Mouse (Mus musculus) erythroblast, adult 5-6 weeks (primary cell): ENCODE data around the gene Nlgn2. TPM values are rescaled to one million over a fixed set of nuclear protein-coding genes. Genes with fewer than 3 reads are reported as not detected.

Source experiments
- total RNA-seq, 2 experiments: library from RNA; stranded (forward) in 1 of 2; stranded (reverse) in 1 of 2; fragments of 150-400 nt in 1 of 2; fragments of 200-764, 138-1000 nt in 1 of 2; gene quantifications; 2 replicates each; pipeline versions ENCODE4 v1.2.3 to v1.2.4; 2015 to 2017; ENCODE audit warnings: low replicate concordance in 2 of 2

Gene Nlgn2
- total RNA-seq, 2 experiments from 2014 or later: 0.19 to 1.1 TPM

Other genes with a start within 250 kb of the Nlgn2 start
Only the 30 nearest of the 42 such genes appear.
- gene Senp3, start 155.7 kb downstream of the Nlgn2 start, total RNA-seq (2015; ENCODE audit: low replicate concordance): 46.4 and 52.3 TPM in 2 replicates
- gene Senp3, start 155.7 kb downstream of the Nlgn2 start, total RNA-seq (2017; ENCODE audit: low replicate concordance): 10.3 and 18.2 TPM in 2 replicates
- 9.2 and 17.9 TPM in 2 replicates for gene Tnfsf13, start 152.0 kb downstream of the Nlgn2 start, total RNA-seq (2015; ENCODE audit: low replicate concordance)
- 0.28 and 7.8 TPM in 2 replicates for gene Tnfsf13, start 152.0 kb downstream of the Nlgn2 start, total RNA-seq (2017; ENCODE audit: low replicate concordance)
- 1.3 TPM in 1 of 2 replicates, not detected in the other for gene Tnfsf12, start 141.9 kb downstream of the Nlgn2 start, total RNA-seq (2015; ENCODE audit: low replicate concordance)
- gene Tnfsf12, start 141.9 kb downstream of the Nlgn2 start, total RNA-seq (2017; ENCODE audit: low replicate concordance): 0.17 and 1.1 TPM in 2 replicates
- gene Tnfsfm13, start 141.7 kb downstream of the Nlgn2 start, total RNA-seq (2015; ENCODE audit: low replicate concordance): 0.38 and 4.8 TPM in 2 replicates
- 2.8 and 5.2 TPM in 2 replicates for gene Tnfsfm13, start 141.7 kb downstream of the Nlgn2 start, total RNA-seq (2017; ENCODE audit: low replicate concordance)
- gene Polr2a, start 79.1 kb downstream of the Nlgn2 start, total RNA-seq (2015; ENCODE audit: low replicate concordance): 56.5 and 58.3 TPM in 2 replicates
- gene Polr2a, start 79.1 kb downstream of the Nlgn2 start, total RNA-seq (2017; ENCODE audit: low replicate concordance): 69.5 and 76.9 TPM in 2 replicates
- gene Slc35g3, start 75.8 kb downstream of the Nlgn2 start, total RNA-seq (2015; ENCODE audit: low replicate concordance): not detected in 2 replicates
- not detected in 2 replicates for gene Slc35g3, start 75.8 kb downstream of the Nlgn2 start, total RNA-seq (2017; ENCODE audit: low replicate concordance)
- gene Zbtb4, start 71.9 kb downstream of the Nlgn2 start, total RNA-seq (2015; ENCODE audit: low replicate concordance): 1.7 and 1.9 TPM in 2 replicates
- 0.94 and 2.4 TPM in 2 replicates for gene Zbtb4, start 71.9 kb downstream of the Nlgn2 start, total RNA-seq (2017; ENCODE audit: low replicate concordance)
- 4.0 TPM in 1 of 2 replicates, not detected in the other for gene Chrnb1, start 41.8 kb downstream of the Nlgn2 start, total RNA-seq (2015; ENCODE audit: low replicate concordance)
- gene Chrnb1, start 41.8 kb downstream of the Nlgn2 start, total RNA-seq (2017; ENCODE audit: low replicate concordance): 0.26 TPM in 1 of 2 replicates, not detected in the other
- not detected in 2 replicates for gene Fgf11, start 35.9 kb downstream of the Nlgn2 start, total RNA-seq (2015; ENCODE audit: low replicate concordance)
- gene Fgf11, start 35.9 kb downstream of the Nlgn2 start, total RNA-seq (2017; ENCODE audit: low replicate concordance): not detected in 2 replicates
- gene Tmem102, start 32.2 kb downstream of the Nlgn2 start, total RNA-seq (2015; ENCODE audit: low replicate concordance): not detected in 2 replicates
- gene Tmem102, start 32.2 kb downstream of the Nlgn2 start, total RNA-seq (2017; ENCODE audit: low replicate concordance): not detected in 2 replicates
- gene Gm39566, start 22.5 kb downstream of the Nlgn2 start, total RNA-seq (2015; ENCODE audit: low replicate concordance): 0.42 TPM in 1 of 2 replicates, not detected in the other
- 0.14 TPM in 1 of 2 replicates, not detected in the other for gene Gm39566, start 22.5 kb downstream of the Nlgn2 start, total RNA-seq (2017; ENCODE audit: low replicate concordance)
- gene Spem2, start 19.3 kb downstream of the Nlgn2 start, total RNA-seq (2015; ENCODE audit: low replicate concordance): not detected in 2 replicates
- not detected in 2 replicates for gene Spem2, start 19.3 kb downstream of the Nlgn2 start, total RNA-seq (2017; ENCODE audit: low replicate concordance)
- not detected in 2 replicates for gene Spem1, start 15.6 kb downstream of the Nlgn2 start, total RNA-seq (2015; ENCODE audit: low replicate concordance)
- gene Spem1, start 15.6 kb downstream of the Nlgn2 start, total RNA-seq (2017; ENCODE audit: low replicate concordance): not detected in 2 replicates
- gene Tmem256, start 730 bp upstream of the Nlgn2 start, total RNA-seq (2015; ENCODE audit: low replicate concordance): 142 and 218 TPM in 2 replicates
- gene Tmem256, start 730 bp upstream of the Nlgn2 start, total RNA-seq (2017; ENCODE audit: low replicate concordance): 57.1 and 181 TPM in 2 replicates
- gene Plscr3, start 8.6 kb upstream of the Nlgn2 start, total RNA-seq (2015; ENCODE audit: low replicate concordance): 12.5 and 17.6 TPM in 2 replicates
- 5.9 and 11.4 TPM in 2 replicates for gene Plscr3, start 8.6 kb upstream of the Nlgn2 start, total RNA-seq (2017; ENCODE audit: low replicate concordance)
- 15.5 and 19.6 TPM in 2 replicates for gene Tnk1, start 20.9 kb upstream of the Nlgn2 start, total RNA-seq (2015; ENCODE audit: low replicate concordance)
- 8.3 and 13.8 TPM in 2 replicates for gene Tnk1, start 20.9 kb upstream of the Nlgn2 start, total RNA-seq (2017; ENCODE audit: low replicate concordance)
- not detected in 2 replicates for gene Tmem95, start 40.2 kb upstream of the Nlgn2 start, total RNA-seq (2015; ENCODE audit: low replicate concordance)
- not detected in 2 replicates for gene Tmem95, start 40.2 kb upstream of the Nlgn2 start, total RNA-seq (2017; ENCODE audit: low replicate concordance)
- 1.3 and 2.1 TPM in 2 replicates for gene Kctd11, start 43.6 kb upstream of the Nlgn2 start, total RNA-seq (2015; ENCODE audit: low replicate concordance)
- 0.42 and 0.77 TPM in 2 replicates for gene Kctd11, start 43.6 kb upstream of the Nlgn2 start, total RNA-seq (2017; ENCODE audit: low replicate concordance)
- gene Acap1, start 57.8 kb upstream of the Nlgn2 start, total RNA-seq (2015; ENCODE audit: low replicate concordance): 9.0 and 15.7 TPM in 2 replicates
- 12.1 and 16.1 TPM in 2 replicates for gene Acap1, start 57.8 kb upstream of the Nlgn2 start, total RNA-seq (2017; ENCODE audit: low replicate concordance)
- 2.7 TPM in 1 of 2 replicates, not detected in the other for gene 2810408A11Rik, start 63.2 kb upstream of the Nlgn2 start, total RNA-seq (2015; ENCODE audit: low replicate concordance)
- gene 2810408A11Rik, start 63.2 kb upstream of the Nlgn2 start, total RNA-seq (2017; ENCODE audit: low replicate concordance): 6.0 TPM in 1 of 2 replicates, not detected in the other
- gene Neurl4, start 63.3 kb upstream of the Nlgn2 start, total RNA-seq (2015; ENCODE audit: low replicate concordance): 3.5 and 3.8 TPM in 2 replicates
- 9.3 and 16.0 TPM in 2 replicates for gene Neurl4, start 63.3 kb upstream of the Nlgn2 start, total RNA-seq (2017; ENCODE audit: low replicate concordance)
- gene Gps2, start 76.1 kb upstream of the Nlgn2 start, total RNA-seq (2015; ENCODE audit: low replicate concordance): 69.0 and 102 TPM in 2 replicates
- 52.9 and 63.3 TPM in 2 replicates for gene Gps2, start 76.1 kb upstream of the Nlgn2 start, total RNA-seq (2017; ENCODE audit: low replicate concordance)
- gene Eif5a, start 84.2 kb upstream of the Nlgn2 start, total RNA-seq (2015; ENCODE audit: low replicate concordance): 340 and 374 TPM in 2 replicates
- gene Eif5a, start 84.2 kb upstream of the Nlgn2 start, total RNA-seq (2017; ENCODE audit: low replicate concordance): 154 and 205 TPM in 2 replicates
- gene Ybx2, start 98.0 kb upstream of the Nlgn2 start, total RNA-seq (2015; ENCODE audit: low replicate concordance): not detected in 2 replicates
- 5.0 TPM in 1 of 2 replicates, not detected in the other for gene Ybx2, start 98.0 kb upstream of the Nlgn2 start, total RNA-seq (2017; ENCODE audit: low replicate concordance)
- gene Slc2a4, start 110.4 kb upstream of the Nlgn2 start, total RNA-seq (2015; ENCODE audit: low replicate concordance): 31.3 and 37.9 TPM in 2 replicates
- gene Slc2a4, start 110.4 kb upstream of the Nlgn2 start, total RNA-seq (2017; ENCODE audit: low replicate concordance): 98.1 and 151 TPM in 2 replicates
- not detected in 2 replicates for gene Cldn7, start 127.0 kb upstream of the Nlgn2 start, total RNA-seq (2015; ENCODE audit: low replicate concordance)
- not detected in 2 replicates for gene Cldn7, start 127.0 kb upstream of the Nlgn2 start, total RNA-seq (2017; ENCODE audit: low replicate concordance)
- 48.1 and 52.3 TPM in 2 replicates for gene Ctdnep1, start 143.4 kb upstream of the Nlgn2 start, total RNA-seq (2015; ENCODE audit: low replicate concordance)
- 10.8 and 12.5 TPM in 2 replicates for gene Ctdnep1, start 143.4 kb upstream of the Nlgn2 start, total RNA-seq (2017; ENCODE audit: low replicate concordance)
- gene Elp5, start 144.7 kb upstream of the Nlgn2 start, total RNA-seq (2015; ENCODE audit: low replicate concordance): 24.9 and 35.5 TPM in 2 replicates
- gene Elp5, start 144.7 kb upstream of the Nlgn2 start, total RNA-seq (2017; ENCODE audit: low replicate concordance): 14.5 and 18.7 TPM in 2 replicates
- gene Gabarap, start 153.4 kb upstream of the Nlgn2 start, total RNA-seq (2015; ENCODE audit: low replicate concordance): 328 and 394 TPM in 2 replicates
- gene Gabarap, start 153.4 kb upstream of the Nlgn2 start, total RNA-seq (2017; ENCODE audit: low replicate concordance): 127 and 214 TPM in 2 replicates
- gene Phf23, start 158.0 kb upstream of the Nlgn2 start, total RNA-seq (2015; ENCODE audit: low replicate concordance): 8.5 and 11.3 TPM in 2 replicates
- gene Phf23, start 158.0 kb upstream of the Nlgn2 start, total RNA-seq (2017; ENCODE audit: low replicate concordance): 7.4 and 11.0 TPM in 2 replicates